Mouse (Mus musculus) adrenal gland, postnatal 0 days (tissue): ENCODE data around the gene Gpr87. TPM values are rescaled to one million over a fixed set of nuclear protein-coding genes. Genes with fewer than 3 reads are reported as not detected.

ENCODE experiments used
- polyA plus RNA-seq: library from polyadenylated mRNA; unstranded; fragments of >200 nt; fragmentation: Nextera tagmentation; extraction: Ambion mirVana; gene quantifications from 2 replicates; pipeline ENCODE4 v1.2.1, GENCODE M21; 2015

Gpr87 gene
- polyA plus RNA-seq = 0.17 TPM in 1 of 2 replicates, not detected in the other

DNA sequence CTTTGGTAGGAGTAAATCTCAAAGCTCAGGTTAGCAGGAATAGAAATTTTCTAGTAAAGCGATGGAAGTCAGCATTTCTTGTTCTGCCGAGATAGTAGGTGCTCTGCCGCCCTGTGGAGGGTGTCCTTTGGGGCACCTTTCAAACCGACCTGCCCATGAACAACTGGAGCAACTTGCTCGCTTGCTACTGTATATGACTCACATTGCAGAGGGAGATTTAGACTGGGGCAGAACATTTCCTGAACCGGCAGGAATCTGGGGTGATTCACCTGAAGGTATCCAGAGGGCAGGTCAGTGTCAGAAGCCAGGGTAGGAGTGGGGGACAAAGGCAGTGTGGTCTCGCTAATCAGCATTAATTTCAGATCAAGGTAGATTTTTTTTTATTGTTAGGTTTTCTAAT lies at the start of gene Gpr87:
TSS of gene Gpr87 (minus strand) at position 167 of the 400 bp plus-strand sequence.

DNA sequence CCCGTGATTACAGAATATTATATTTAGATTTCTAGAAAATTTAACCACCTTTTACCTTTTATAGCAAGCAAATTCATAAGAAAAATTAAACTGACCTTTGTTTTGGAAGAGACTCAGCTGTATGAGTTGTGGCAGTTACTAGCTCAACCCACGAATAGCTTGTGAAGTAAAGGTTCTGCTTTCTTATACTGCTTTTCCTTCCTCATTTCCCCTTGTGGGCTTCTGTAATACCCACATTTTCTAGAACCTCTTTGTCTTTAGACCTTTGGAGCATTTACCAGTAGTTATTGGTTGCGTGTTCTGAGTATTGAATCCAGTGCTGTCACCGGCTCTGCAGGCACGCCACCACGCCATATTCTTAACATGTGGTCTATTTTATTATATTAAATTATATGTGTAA lies 15.8 kb upstream of the Gpr87 start, which contains the start of gene P2ry13:
TSS of gene P2ry13 (minus strand) at position 156 of the 400 bp plus-strand sequence.

DNA sequence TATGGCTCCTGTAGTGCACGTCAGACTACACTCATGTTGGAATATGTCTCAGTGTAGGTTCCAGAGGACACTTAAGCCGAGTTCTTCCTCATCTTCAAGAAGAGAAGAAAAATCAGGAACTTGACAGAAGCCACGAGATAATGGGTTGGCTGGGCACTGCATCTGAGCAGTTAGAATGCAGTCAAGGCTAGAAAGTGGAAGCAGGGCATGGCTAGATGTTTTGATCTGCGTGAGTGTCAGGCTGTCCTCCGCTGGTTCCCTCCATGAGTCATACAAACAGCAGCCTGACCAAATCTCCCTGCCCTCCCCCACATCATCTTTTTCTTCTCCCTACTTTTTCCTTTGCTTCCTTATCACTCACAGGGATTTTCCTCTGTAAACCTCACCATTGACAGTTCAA lies 41.5 kb downstream of the Gpr87 start, which contains the start of gene P2ry14:
TSS of gene P2ry14 (minus strand) at position 195 of the 400 bp plus-strand sequence.

Other genes with a start within 250 kb of the Gpr87 start
- 1.3 and 3.0 TPM in 2 replicates for gene Med12l, start 189.3 kb downstream of the Gpr87 start, polyA plus RNA-seq
- 0.24 and 0.92 TPM in 2 replicates for gene Gpr171, start 93.3 kb downstream of the Gpr87 start, polyA plus RNA-seq
- gene P2ry14, start 41.5 kb downstream of the Gpr87 start, polyA plus RNA-seq = 5.2 and 10.4 TPM in 2 replicates
- 1.4 and 2.4 TPM in 2 replicates for gene P2ry13, start 15.8 kb upstream of the Gpr87 start, polyA plus RNA-seq
- 5.9 and 7.7 TPM in 2 replicates for gene P2ry12, start 67.8 kb upstream of the Gpr87 start, polyA plus RNA-seq
- gene Igsf10, start 149.3 kb upstream of the Gpr87 start, polyA plus RNA-seq = 1.7 and 1.9 TPM in 2 replicates